Mouse (Mus musculus) MEL-GATA-1-ER (cell line): Measurements from ENCODE around the gene Slc6a6.

Experiments
- DNase-seq: peaks from one replicate; pipeline ENCODE4 v3.0.0-alpha.2; 2012; ENCODE audit warnings: low read depth; ENCODE audit errors: extremely low read depth

Slc6a6 gene

GRCm38 (mm10) chr6:91720588-91721214 lies 36.8 kb downstream of the Slc6a6 start:
- no peak for DNase-seq

GRCm38 (mm10) chr6:91721215-91721701 lies 37.4 kb downstream of the Slc6a6 start:
- no peak for DNase-seq

GRCm38 (mm10) chr6:91727361-91727760 lies 43.5 kb downstream of the Slc6a6 start:
- no peak for DNase-seq

- DNase-seq: no peak
Measured at GRCm38 (mm10) chr6:91728939-91729619, 45.2 kb downstream of the Slc6a6 start.

- DNase-seq: no peak
Measured at GRCm38 (mm10) chr6:91729677-91730127, 45.8 kb downstream of the Slc6a6 start.

GRCm38 (mm10) chr6:91732138-91732537 lies 48.3 kb downstream of the Slc6a6 start:
- no peak for DNase-seq

GRCm38 (mm10) chr6:91736471-91736870 lies 52.6 kb downstream of the Slc6a6 start:
- DNase-seq: no peak

- DNase-seq: no peak
Measured at GRCm38 (mm10) chr6:91737451-91737850, 53.6 kb downstream of the Slc6a6 start.

GRCm38 (mm10) chr6:91738058-91738457 lies 54.2 kb downstream of the Slc6a6 start:
- no peak for DNase-seq

GRCm38 (mm10) chr6:91741046-91741445 lies 57.2 kb downstream of the Slc6a6 start:
- DNase-seq: peak; percentile 7

GRCm38 (mm10) chr6:91742466-91742865 lies 58.6 kb downstream of the Slc6a6 start:
- DNase-seq: no peak

GRCm38 (mm10) chr6:91742995-91743394 lies 59.1 kb downstream of the Slc6a6 start:
- DNase-seq: no peak

GRCm38 (mm10) chr6:91743886-91744285 lies 60.0 kb downstream of the Slc6a6 start:
- DNase-seq: no peak

GRCm38 (mm10) chr6:91745246-91745645 lies 61.4 kb downstream of the Slc6a6 start:
- DNase-seq: no peak

- DNase-seq: no peak
Measured at GRCm38 (mm10) chr6:91745947-91746582, 62.2 kb downstream of the Slc6a6 start.

GRCm38 (mm10) chr6:91746776-91747175 lies 62.9 kb downstream of the Slc6a6 start:
- DNase-seq: no peak

GRCm38 (mm10) chr6:91750976-91751375 lies 67.1 kb downstream of the Slc6a6 start:
- DNase-seq: no peak

- no peak for DNase-seq
Measured at GRCm38 (mm10) chr6:91752884-91753283, 69.0 kb downstream of the Slc6a6 start.

- no peak for DNase-seq
Measured at GRCm38 (mm10) chr6:91754098-91754497, 70.2 kb downstream of the Slc6a6 start.

- no peak for DNase-seq
Measured at GRCm38 (mm10) chr6:91754845-91755244, 71.0 kb downstream of the Slc6a6 start.

- DNase-seq: no peak
Measured at GRCm38 (mm10) chr6:91762051-91762742, 78.3 kb downstream of the Slc6a6 start.

- DNase-seq: no peak
Measured at GRCm38 (mm10) chr6:91767550-91767949, 83.7 kb downstream of the Slc6a6 start.
